Mouse (Mus musculus) liver, embryonic 12.5 days (tissue): ENCODE data around the gene Zfhx3. TPM values are rescaled to one million over a fixed set of nuclear protein-coding genes. Genes with fewer than 3 reads are reported as not detected.
"Not testable (repeated sequence)": the region's sequence is repeated elsewhere in the genome, so short reads cannot be mapped to it uniquely, and the experiment has no call there.

Source experiments
- ATAC-seq: fragments of 200-750 bp; cut with Nextera tagmentation; 2 replicates; pipeline ENCODE4 v1.8.0; 2017; ENCODE audit warnings: moderate number of reproducible peaks, mild to moderate bottlenecking, moderate library complexity
- H3K27ac ChIP-seq: fragments of 300-500 bp; sonication (generic); 2 replicates; pipeline ENCODE4 v1.5.1; 2016; ENCODE audit warnings: mild to moderate bottlenecking
- H3K27me3 ChIP-seq: fragments of 300-500 bp; sonication (generic); replicated peaks from 2 replicates; pipeline ENCODE4 v1.6.1; 2016; ENCODE audit warnings: mild to moderate bottlenecking, moderate library complexity
- H3K36me3 ChIP-seq: fragments of 300-500 bp; sonication (generic); 2 replicates; pipeline ENCODE4 v1.6.1; 2016; ENCODE audit warnings: mild to moderate bottlenecking, moderate library complexity
- H3K4me1 ChIP-seq: fragments of 300-500 bp; sonication (generic); 2 replicates; pipeline ENCODE4 v1.6.1; 2016
- H3K4me2 ChIP-seq: fragments of 300-500 bp; sonication (generic); 2 replicates; pipeline ENCODE4 v1.6.1; 2016; ENCODE audit warnings: mild to moderate bottlenecking, moderate library complexity
- H3K4me3 ChIP-seq: fragments of 300-500 bp; sonication (generic); 2 replicates; pipeline ENCODE4 v1.5.1; 2016; ENCODE audit warnings: mild to moderate bottlenecking, moderate library complexity
- H3K9ac ChIP-seq: fragments of 300-500 bp; sonication (generic); 2 replicates; pipeline ENCODE4 v1.6.1; 2016; ENCODE audit warnings: mild to moderate bottlenecking, moderate library complexity
- H3K9me3 ChIP-seq: fragments of 300-500 bp; sonication (generic); replicated peaks from 2 replicates; pipeline ENCODE4 v1.6.1; 2016; ENCODE audit warnings: mild to moderate bottlenecking, moderate library complexity
- WGBS: fragments of 180-500 bp; shearing (Covaris S2); methylation state at CpG from one replicate; pipeline ENCODE4 v1.1.7; 2016; ENCODE audit not compliant: insufficient replicate concordance; 5-methylcytosine and 5-hydroxymethylcytosine counted together
- polyA plus RNA-seq: library from polyadenylated mRNA; unstranded; fragments of >200 nt; fragmentation: Nextera tagmentation; extraction: Ambion mirVana; gene quantifications from 2 replicates; pipeline ENCODE4 v1.2.1, GENCODE M21; 2016

Zfhx3 gene
- 2.3 and 2.4 TPM in 2 replicates for polyA plus RNA-seq

GRCm38 (mm10) chr8:107941922-107942694, at the start of gene Zfhx3:
Zfhx3 (plus strand) TSS chr8:107942644.
- H3K4me2 ChIP-seq = peak within 1 kb of the TSS; percentile 14; the same call in 1 of the 2 replicates
- ATAC-seq = no peak

GRCm38 (mm10) chr8:107918984-107919383, 23.5 kb upstream of the Zfhx3 start:
- Histone ChIP-seq H3K4me3 (no peak overlapping the region), H3K36me3 (no peaks in the 10 kb centered on the region), H3K9ac (no peak overlapping the region), H3K4me2 (no peak overlapping the region), H3K27ac (no peak overlapping the region), H3K4me1 (no peaks in the 10 kb centered on the region), H3K9me3 (no peaks in the 10 kb centered on the region), H3K27me3 (no peaks in the 10 kb centered on the region)
- WGBS = 67% methylated on average over 12 of the region's 12 CpGs
- no peak for ATAC-seq

More at GRCm38 (mm10) chr8:107941922-107942694, at the start of gene Zfhx3:
- Histone ChIP-seq H3K27me3 (peaks cover 50% of the 10 kb centered on the region), H3K9me3 (no peaks in the 10 kb centered on the region), H3K9ac (no peak within 1 kb of the TSS), H3K4me3 (no peak within 1 kb of the TSS), H3K4me1 (no peaks in the 10 kb centered on the region), H3K27ac (no peak within 1 kb of the TSS), H3K36me3 (no peaks in the 10 kb centered on the region)
- WGBS = 23% methylated on average over 11 of the region's 11 CpGs

- no peak overlapping the region for H3K4me2 ChIP-seq
- H3K27ac ChIP-seq = no peak overlapping the region
- no peak for ATAC-seq
These were observed 16.3 kb upstream of the Zfhx3 start for GRCm38 (mm10) chr8:107926149-107926548.

DNA sequence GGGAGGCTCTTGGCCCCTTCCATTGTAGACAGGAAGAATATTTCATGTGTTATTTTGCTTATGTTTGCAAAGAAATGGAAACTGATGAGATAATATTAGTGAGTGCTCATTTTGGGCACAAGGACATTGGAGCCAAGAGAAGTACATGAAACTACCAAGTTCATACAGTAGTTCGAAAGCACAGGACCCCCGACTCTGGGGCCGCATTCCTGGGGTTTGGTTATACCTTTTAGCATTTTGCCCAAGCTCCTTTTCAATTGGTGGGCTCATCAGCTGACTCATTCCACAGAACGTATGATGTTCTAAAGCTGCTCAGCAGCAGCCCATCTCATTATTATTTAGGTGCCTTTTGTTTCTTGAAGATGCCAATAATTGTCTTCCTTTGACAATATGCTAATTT, 5.7 kb upstream of the Zfhx3 start:
- Histone ChIP-seq H3K27me3 (peaks cover 6% of the 10 kb centered on the region; the same call in 1 of the 2 replicates), H3K4me2 (no peak overlapping the region), H3K36me3 (no peaks in the 10 kb centered on the region), H3K9me3 (no peaks in the 10 kb centered on the region), H3K9ac (no peak overlapping the region), H3K4me3 (no peak overlapping the region), H3K27ac (no peak overlapping the region), H3K4me1 (no peaks in the 10 kb centered on the region)
- ATAC-seq = no peak
- 75% methylated on average over 4 of the region's 4 CpGs for WGBS

More at GRCm38 (mm10) chr8:107926149-107926548, 16.3 kb upstream of the Zfhx3 start:
- Histone ChIP-seq H3K9me3 (no peaks in the 10 kb centered on the region), H3K4me1 (no peaks in the 10 kb centered on the region), H3K36me3 (no peaks in the 10 kb centered on the region), H3K9ac (no peak overlapping the region), H3K27me3 (no peaks in the 10 kb centered on the region), H3K4me3 (no peak overlapping the region)
- WGBS = 68% methylated on average over 15 of the region's 15 CpGs

DNA sequence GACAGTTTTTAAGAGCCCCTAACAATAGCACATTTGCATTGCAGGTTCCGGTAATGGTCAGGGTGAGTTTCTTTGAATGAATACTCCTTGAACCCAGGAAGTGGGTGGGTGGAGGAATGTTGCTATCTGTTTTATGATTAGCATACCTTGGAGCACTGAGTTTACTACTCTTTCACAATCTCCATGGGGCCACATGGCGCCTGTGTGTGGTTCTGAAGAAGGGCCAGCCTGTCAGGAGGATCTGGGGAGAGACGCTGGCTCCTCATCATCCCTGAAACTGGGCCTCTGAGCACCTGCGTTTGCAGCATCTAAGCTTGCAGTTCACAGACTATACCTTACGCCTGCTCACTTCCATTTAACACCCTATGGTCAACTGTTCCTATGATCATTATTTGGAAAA, 4.2 kb upstream of the Zfhx3 start:
- H3K4me2 ChIP-seq, H3K9me3 ChIP-seq, H3K9ac ChIP-seq, H3K36me3 ChIP-seq, H3K27ac ChIP-seq, H3K4me3 ChIP-seq, ATAC-seq, H3K4me1 ChIP-seq: not testable (repeated sequence)
- H3K27me3 ChIP-seq = peaks cover 21% of the 10 kb centered on the region
- 64% methylated on average over 5 of the region's 5 CpGs for WGBS

DNA sequence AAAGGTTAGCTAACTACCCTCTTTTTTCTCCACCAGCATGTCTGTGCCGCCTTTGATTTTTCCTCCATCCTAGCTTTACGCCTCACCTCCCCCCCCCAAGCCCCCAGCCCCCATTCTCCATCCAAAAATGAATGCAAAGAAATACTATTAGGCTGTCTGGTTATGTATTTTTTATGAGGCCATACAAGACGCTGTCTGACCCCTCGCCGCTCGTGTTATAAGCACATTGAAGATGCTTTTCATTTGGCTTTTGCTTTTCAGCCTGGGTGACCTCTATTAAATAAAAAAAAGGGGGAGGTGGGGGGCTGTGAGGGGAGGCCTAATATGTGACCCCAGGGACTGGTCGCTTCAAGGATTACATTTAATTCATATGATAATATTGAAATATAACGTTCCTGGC, 2.3 kb upstream of the Zfhx3 start:
- Histone ChIP-seq H3K4me1 (no peaks in the 10 kb centered on the region), H3K4me2 (no peak overlapping the region), H3K36me3 (no peaks in the 10 kb centered on the region), H3K4me3 (no peak overlapping the region), H3K27ac (no peak overlapping the region), H3K9me3 (no peaks in the 10 kb centered on the region), H3K27me3 (peaks cover 39% of the 10 kb centered on the region), H3K9ac (no peak overlapping the region)
- ATAC-seq = no peak
- WGBS = 76% methylated on average over 8 of the region's 8 CpGs

DNA sequence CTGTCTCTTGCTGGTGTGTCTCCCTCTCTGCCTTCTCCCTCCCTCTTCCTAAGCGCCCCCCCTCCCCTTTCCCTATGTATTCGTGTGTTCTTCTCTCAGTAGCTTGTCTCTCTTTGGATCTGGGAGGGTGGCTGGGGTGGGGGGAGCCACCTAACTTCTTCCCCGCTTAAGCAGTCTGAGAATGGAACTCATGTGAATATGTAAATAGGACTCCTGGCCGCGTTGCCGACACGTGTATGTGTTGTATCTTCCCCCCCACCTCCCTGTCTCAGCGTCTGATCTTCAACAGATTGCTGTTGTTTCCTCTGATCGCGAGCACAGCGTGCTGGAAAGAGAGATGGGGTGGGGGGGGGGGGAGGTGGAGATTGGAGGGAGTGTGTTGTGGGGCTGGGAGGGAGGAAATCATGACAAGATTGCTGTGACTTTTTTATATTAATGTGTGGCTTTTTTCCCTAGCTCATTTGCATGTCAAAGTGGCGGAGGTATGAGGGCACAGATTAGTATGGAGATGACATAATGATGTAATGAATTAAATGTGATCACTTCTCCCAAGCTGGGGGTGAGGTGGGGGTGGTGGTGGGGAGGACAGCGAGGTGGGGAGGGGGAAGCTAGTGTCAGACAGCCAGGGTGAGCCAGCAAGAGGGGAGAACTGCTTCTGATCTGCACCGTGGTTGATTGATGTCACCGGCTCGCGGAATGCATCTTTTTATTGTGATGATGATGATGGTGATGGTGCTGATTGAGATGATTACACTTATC, 487 bp downstream of the Zfhx3 start:
- no peak for ATAC-seq
- Histone ChIP-seq H3K27me3 (peaks cover 54% of the 10 kb centered on the region), H3K27ac (no peak overlapping the region), H3K9me3 (no peaks in the 10 kb centered on the region), H3K4me3 (no peak overlapping the region), H3K4me1 (no peaks in the 10 kb centered on the region), H3K4me2 (peak overlapping the region; percentile 14; the same call in 1 of the 2 replicates), H3K9ac (no peak overlapping the region), H3K36me3 (no peaks in the 10 kb centered on the region)
- WGBS = 2% methylated on average over 16 of the region's 17 CpGs

DNA sequence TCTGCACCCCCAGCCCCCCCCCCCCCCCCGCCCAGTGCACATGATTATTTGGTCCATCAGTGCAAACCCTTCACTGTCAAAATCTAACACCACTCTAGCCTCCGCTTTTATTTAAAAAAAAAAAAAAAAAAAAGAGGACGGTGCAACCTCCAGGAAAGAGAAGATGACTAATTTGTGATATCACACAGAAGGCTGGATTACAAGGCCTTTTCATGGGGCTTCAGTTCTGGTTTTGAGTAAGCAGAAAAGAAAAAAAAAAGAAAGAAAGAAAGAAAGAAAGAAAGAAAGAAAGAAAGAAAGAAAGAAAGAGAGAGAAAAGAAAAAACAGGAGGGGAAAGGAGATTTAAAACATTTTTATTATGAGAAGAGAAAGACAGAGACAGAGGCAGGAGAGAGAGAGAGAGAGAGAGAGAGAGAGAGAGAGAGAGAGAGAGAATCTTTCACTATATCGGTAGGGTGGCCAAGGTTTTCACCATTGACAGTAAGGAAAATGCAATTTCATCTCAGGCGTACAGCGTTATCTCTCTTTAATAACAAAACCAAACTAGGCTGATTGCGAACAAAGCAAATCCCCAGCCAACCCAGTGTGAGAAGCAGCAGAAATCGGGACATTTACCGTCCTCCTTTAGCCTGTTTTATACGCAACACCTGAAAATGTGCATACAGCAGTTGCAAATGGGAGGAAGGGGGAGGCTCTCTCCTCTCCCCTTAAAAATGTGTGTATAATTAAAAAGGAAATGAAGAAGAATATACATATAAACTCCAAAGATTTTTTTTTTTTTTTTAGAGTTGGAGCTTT, 1.3 kb downstream of the Zfhx3 start:
- no peak for ATAC-seq
- Histone ChIP-seq H3K27me3 (peaks cover 55% of the 10 kb centered on the region), H3K4me1 (no peaks in the 10 kb centered on the region), H3K4me2 (no peak overlapping the region), H3K9me3 (no peaks in the 10 kb centered on the region), H3K27ac (no peak overlapping the region), H3K9ac (no peak overlapping the region), H3K36me3 (no peaks in the 10 kb centered on the region), H3K4me3 (no peak overlapping the region)
- 15% methylated on average over 10 of the region's 10 CpGs for WGBS

GRCm38 (mm10) chr8:107944676-107945600, 2.5 kb downstream of the Zfhx3 start:
- peak overlapping the region; percentile 7; the same call in 1 of the 2 replicates for H3K4me3 ChIP-seq
- H3K27ac ChIP-seq = no peak overlapping the region
- H3K9ac ChIP-seq = no peak overlapping the region
- WGBS = 11% methylated on average over 31 of the region's 31 CpGs
- no peaks in the 10 kb centered on the region for H3K9me3 ChIP-seq
- H3K4me1 ChIP-seq = no peaks in the 10 kb centered on the region
- peaks cover 58% of the 10 kb centered on the region for H3K27me3 ChIP-seq
- peak overlapping the region; percentile 38 for H3K4me2 ChIP-seq
- no peaks in the 10 kb centered on the region for H3K36me3 ChIP-seq
- no peak for ATAC-seq

DNA sequence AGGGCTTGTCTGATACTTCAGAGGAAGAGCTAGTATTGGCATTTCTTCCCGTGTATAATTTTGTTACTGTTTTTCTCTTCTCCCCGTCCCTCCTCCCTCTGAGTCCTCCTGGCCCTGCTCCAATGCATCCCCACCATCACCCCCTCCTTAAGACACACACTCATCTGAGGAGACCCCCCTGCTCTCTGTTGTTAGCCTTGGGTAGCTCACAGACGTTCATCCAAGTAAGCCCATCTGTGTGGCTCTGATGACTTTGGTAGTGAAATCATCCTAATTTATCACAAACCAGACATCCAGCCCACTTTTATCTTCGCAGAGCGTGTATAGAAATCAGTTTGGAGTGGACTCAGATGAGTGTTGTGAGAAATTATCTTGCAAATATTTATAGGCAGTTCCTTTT, 4.4 kb downstream of the Zfhx3 start:
- Histone ChIP-seq H3K9me3 (no peaks in the 10 kb centered on the region), H3K27ac (no peak overlapping the region), H3K4me1 (no peaks in the 10 kb centered on the region), H3K9ac (no peak overlapping the region), H3K4me3 (no peak overlapping the region), H3K4me2 (no peak overlapping the region), H3K27me3 (peaks cover 50% of the 10 kb centered on the region), H3K36me3 (no peaks in the 10 kb centered on the region)
- ATAC-seq = no peak
- 53% methylated on average over 5 of the region's 5 CpGs for WGBS

GRCm38 (mm10) chr8:107955887-107956286, 13.4 kb downstream of the Zfhx3 start:
- no peaks in the 10 kb centered on the region for H3K36me3 ChIP-seq
- WGBS = 68% methylated on average over 3 of the region's 3 CpGs
- no peak overlapping the region for H3K4me2 ChIP-seq

More at GRCm38 (mm10) chr8:107955887-107956286, 13.4 kb downstream of the Zfhx3 start:
- Histone ChIP-seq H3K27ac (no peak overlapping the region), H3K4me1 (no peaks in the 10 kb centered on the region), H3K4me3 (no peak overlapping the region), H3K27me3 (no peaks in the 10 kb centered on the region), H3K9ac (no peak overlapping the region), H3K9me3 (no peaks in the 10 kb centered on the region)
- ATAC-seq = no peak
